Mouse (Mus musculus): Measurements from ENCODE around the gene Cdh13.

The Cdh13 gene

GRCm38 (mm10) chr8:118448011-118448410 lies 164.5 kb downstream of the Cdh13 start:
- DNase-seq (ENCODE audit: low spot score): no peak

DNA sequence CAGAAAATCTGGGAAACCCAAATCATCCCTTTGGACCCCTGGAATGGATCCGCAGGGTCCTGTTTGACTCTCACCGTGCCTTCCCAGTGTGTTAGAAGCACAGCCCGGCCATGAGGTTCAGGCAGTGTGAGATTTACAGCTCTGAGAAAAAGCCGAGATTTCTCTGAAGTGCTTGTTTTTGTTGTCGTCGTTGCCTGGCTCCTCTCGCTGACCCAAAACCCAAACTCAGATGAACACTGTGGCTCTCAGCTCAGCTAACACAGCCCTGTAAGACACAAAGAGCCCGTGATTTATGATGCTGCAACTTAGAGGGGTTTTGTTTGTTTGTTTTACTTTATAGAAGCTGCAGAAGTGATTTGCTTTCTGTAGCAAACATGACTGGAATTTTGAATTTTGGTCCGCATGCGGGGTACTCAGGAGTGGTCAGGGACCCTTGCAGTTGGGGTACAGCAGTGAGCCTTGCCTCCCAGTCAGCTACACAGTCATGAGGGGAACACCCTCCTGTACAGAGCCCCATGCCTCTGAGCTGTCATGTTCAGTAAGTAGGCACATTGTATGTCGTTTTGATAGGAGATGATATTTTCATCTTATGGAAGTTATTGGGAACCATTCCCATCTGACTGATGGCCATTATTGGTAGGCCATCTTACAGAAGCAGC lies 169.0 kb downstream of the Cdh13 start:
- DNase-seq (ENCODE audit: low spot score): no peak

- DNase-seq (ENCODE audit: low spot score): no peak
These were observed 171.7 kb downstream of the Cdh13 start for GRCm38 (mm10) chr8:118455245-118455644.

DNA sequence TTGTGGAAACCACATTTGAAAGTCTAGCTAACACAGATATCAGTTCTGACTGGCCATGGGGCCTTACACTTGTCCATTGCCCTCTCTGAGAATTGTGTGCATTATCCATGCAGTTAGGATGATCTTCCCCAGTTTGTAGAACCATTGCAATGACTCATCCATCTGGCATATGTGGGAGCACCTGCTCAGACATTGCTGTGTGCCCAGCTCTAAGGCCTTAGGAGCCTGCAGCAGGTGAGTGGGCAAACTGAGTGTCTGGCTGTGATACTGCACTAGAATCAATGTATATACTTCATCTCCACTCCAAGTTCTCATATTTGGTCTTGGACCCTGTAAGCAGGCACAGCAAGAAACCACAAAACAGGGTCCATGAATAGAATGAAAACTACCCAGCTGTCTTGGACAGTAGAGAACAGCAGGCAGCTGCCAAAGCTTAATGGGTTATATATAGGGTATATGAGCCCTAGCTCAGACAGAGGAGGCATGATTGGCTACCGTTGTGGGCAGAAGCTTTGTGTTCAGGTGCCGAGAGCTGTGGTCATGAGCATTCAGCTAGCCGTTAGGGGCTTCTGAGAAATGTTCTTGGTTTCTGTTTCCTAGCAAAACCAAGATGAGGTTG lies 181.9 kb downstream of the Cdh13 start:
- no peak for DNase-seq (ENCODE audit: low spot score)

DNA sequence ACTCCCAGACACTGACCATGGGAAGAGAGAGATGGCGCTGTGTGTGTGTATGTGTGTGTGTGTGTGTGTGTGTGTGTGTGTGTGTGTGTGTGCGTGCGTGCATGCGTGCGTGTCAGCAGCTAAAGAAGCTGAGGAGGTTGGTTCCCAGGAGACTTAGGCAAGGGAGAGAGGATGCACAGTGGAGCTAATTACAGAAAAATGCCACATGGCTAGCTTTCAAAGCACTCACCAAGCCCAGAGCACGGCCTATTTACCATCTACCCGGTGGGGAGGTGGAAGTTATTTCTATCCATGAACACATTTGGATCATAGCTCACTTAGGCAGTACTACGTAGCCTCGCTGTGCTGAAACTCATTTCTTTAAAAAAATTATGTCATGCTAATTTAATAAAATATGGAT lies 194.1 kb downstream of the Cdh13 start:
- DNase-seq (ENCODE audit: low spot score): no peak

DNA sequence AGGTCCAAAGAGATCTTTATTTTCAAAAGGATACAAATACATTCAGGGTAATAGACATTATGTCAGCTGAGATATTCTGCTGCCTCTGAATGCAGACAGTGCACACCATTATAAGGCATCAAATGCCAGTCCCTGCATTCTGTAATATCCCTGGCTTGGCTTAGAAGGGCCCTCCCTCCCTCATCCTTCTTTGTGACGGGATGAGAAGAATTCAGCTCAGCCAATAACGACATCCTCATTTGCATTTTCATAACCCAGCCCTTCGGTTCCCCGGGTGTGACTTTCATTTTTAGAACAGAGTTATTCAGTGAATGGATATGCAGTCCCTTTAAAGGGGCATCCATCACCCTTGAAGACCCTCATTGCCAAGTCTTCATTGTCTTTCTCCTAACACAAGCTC lies 205.2 kb downstream of the Cdh13 start:
- DNase-seq (ENCODE audit: low spot score): no peak

GRCm38 (mm10) chr8:118502509-118502908 lies 219.0 kb downstream of the Cdh13 start:
- no peak for DNase-seq (ENCODE audit: low spot score)

- no peak for DNase-seq (ENCODE audit: low spot score)
These were observed 225.9 kb downstream of the Cdh13 start for GRCm38 (mm10) chr8:118509426-118509825.

- DNase-seq (ENCODE audit: low spot score): no peak
These were observed 229.7 kb downstream of the Cdh13 start for GRCm38 (mm10) chr8:118513259-118513658.

- no peak for DNase-seq (ENCODE audit: low spot score)
These were observed 232.1 kb downstream of the Cdh13 start for GRCm38 (mm10) chr8:118515616-118516015.

- no peak for DNase-seq (ENCODE audit: low spot score)
These were observed 233.5 kb downstream of the Cdh13 start for GRCm38 (mm10) chr8:118517071-118517470.

- no peak for DNase-seq (ENCODE audit: low spot score)
These were observed 234.7 kb downstream of the Cdh13 start for GRCm38 (mm10) chr8:118518030-118518741.

DNA sequence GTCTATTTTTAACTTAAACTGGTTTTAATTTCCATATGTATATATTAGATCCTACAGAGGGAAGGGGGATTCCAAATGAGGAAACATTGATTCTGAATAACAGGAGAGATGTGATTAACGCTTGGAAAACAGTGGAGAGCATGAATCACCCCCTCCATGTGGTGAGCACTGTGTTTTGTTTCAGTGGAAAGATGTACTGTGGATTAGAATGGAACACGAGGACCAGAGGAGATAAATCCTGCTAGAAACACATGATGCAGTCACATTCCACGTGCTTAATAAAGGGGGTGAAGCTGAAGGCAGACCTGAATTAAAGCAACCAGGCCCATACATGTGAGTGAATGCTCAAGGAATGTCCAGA lies 235.2 kb downstream of the Cdh13 start:
- no peak for DNase-seq (ENCODE audit: low spot score)

DNA sequence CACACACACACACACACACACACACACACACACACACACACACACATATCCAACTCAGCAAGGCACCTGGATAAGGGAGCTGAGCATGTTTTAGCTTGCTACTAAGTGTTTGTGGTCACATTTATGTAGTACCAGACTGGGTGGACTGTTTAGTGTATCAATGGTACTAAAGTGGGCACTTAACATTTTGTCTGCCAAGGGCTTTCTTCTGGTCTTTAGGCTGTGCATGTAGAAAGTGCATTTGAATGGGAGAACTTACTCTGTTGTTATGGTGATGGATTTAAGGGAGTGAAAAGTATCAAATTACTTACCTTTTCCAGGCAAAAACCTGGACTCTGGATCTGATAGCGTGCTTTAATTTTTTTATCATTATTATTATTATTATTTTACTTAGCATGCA lies 240.4 kb downstream of the Cdh13 start:
- no peak for DNase-seq (ENCODE audit: low spot score)

DNA sequence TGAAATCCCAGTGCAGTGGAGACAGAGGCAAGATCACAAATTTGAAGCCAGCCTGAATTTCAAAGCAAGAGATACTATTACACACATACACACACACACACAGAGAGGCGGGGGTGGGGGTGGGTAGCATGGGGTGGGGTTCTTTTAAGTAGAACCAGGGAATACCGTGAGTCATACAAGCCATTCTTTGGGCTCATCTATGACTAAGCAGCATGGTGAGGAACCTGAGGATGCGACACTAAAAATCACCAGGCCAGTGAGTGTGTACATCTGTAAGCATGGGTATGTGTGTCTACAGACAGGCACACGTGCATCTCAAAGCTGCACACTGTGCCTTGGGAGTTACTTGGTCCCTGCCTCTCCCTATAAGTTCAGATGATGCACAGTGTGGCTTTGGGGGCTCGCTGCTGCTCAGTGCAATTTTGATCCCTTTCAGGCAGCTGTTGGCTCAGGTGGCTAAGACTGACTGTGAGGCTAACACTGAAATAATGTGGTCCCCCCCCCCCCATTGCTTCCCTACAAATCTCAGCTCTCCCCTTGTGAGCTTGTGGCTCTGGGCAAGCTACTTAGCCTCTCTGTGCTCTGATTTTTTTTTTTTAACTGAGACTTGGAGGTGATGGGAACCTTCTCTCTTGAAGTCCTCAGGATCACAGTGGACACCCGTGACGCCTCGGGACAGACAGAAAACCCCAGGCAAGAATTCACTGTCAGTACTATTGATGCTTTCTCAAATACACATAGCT lies 255.5 kb downstream of the Cdh13 start:
- DNase-seq (ENCODE audit: low spot score): no peak

- DNase-seq (ENCODE audit: low spot score): no peak
These were observed 256.0 kb downstream of the Cdh13 start for GRCm38 (mm10) chr8:118539559-118539819.

DNA sequence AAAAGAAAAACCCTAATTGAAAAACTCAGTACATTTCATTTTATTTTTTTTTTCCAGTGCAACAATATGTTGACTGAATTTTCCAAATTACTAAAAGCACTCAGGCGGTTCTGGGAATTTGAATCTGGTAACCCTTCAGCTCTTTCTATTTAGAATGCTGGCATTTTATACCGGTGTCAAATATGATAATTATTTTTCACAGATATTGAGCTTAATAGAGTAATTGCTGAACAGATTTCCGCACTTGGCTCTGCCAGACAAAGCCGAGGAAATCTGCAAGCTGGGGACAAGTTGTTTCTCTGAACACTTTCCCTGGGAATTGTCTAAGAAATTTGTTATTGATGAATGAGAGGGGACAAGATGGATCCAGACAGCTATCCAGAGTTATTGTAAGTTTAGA lies 256.4 kb downstream of the Cdh13 start:
- no peak for DNase-seq (ENCODE audit: low spot score)

- no peak for DNase-seq (ENCODE audit: low spot score)
These were observed 268.9 kb downstream of the Cdh13 start for GRCm38 (mm10) chr8:118552397-118552796.

- DNase-seq (ENCODE audit: low spot score): no peak
These were observed 269.3 kb downstream of the Cdh13 start for GRCm38 (mm10) chr8:118552842-118553241.

GRCm38 (mm10) chr8:118564024-118564423 lies 280.5 kb downstream of the Cdh13 start:
- DNase-seq (ENCODE audit: low spot score): no peak

DNA sequence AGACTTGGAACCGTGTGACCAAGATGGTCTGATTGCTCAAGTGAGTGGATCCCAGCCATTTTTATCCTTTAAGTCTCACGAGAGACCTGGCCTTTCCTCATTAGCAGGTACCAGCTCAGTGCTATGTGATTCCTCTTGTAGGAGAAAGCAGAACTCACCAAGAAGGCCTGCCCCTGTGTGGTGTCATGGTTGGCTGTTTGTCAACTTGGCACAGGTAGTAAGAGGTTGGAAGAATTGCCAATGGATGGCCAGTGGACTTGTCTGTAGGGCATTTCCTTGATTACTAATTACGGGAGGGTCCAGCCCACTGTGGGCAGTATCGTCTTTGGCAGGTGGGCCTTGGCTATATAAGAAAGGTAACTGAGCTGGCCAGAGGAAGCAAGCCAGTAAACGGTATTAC lies 281.7 kb downstream of the Cdh13 start:
- no peak for DNase-seq (ENCODE audit: low spot score)

GRCm38 (mm10) chr8:118565887-118566747 lies 282.6 kb downstream of the Cdh13 start:
- no peak for DNase-seq (ENCODE audit: low spot score)
